In the genomic region with DNA sequence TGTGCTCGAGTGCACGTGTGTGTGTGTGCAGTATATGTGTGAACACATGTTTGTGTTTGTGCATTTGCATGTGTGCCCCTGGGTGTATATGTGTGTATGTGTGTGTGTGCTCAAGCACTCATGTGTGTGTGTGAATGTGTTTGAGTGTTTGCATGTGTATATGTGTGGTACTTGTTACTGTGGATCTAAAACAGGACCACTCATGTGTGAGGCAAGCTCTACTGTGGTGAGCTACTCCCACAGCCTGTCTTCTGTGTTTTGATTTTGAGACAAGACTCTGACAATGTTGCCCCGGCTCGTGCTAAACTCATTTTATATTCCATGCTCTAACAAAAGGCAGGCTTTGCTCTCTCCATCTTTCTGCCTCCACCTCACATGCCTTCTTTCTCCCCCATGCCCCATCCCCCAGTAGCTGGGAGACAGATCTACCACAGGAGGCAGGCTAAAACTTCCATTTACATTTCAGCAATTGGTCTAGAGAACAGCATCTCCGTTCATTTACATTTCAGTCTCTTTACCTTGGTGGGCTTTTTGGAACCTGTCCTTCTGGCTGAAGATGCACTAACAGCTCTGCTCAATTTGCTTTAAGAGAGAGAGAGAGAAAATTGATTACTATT, we compare ENCODE assay signal across 30 mouse cellular contexts.
DNase-seq lines count a peak whose midpoint lies in the region; ATAC-seq and TF ChIP-seq lines count a peak whose summit lies in the region.
"Had no signal": no experiment of that assay in that cellular context is flagged by ENCODE, and none has a peak within 500 bp of the region (broad histone marks: within the 10 kb centered on the region; RNA-seq: fewer than 3 reads in every experiment).

No protein-coding gene starts in this region.

- H3K4me3 ChIP-seq in hindbrain, postnatal 0 days (ENCODE audit: low read length): no peak overlapping the region
- H3K4me3 ChIP-seq in hindbrain, embryonic 16.5 days (ENCODE audit: low read length): no peak overlapping the region
- H3K4me3 ChIP-seq in midbrain, embryonic 14.5 days (replicated peaks; ENCODE audit: low read depth, low read length): no peak overlapping the region
- H3K4me3 ChIP-seq: hindbrain, embryonic 12.5 days; myocyte; neural tube, embryonic 13.5 days; stomach, embryonic 15.5 days had no signal

- no peaks in the 10 kb centered on the region for H3K4me1 ChIP-seq in hindbrain, postnatal 0 days (ENCODE audit: insufficient read depth, low read length)
- no peaks in the 10 kb centered on the region; the same call in 1 of the 2 replicates for H3K4me1 ChIP-seq in hindbrain, embryonic 16.5 days (ENCODE audit: control insufficient read depth, insufficient read depth, low read depth, low read length)
- peaks cover 7% of the 10 kb centered on the region; the same call in 1 of the 2 replicates for H3K4me1 ChIP-seq in midbrain, embryonic 14.5 days (ENCODE audit: control insufficient read depth, insufficient read depth, low read length)
- H3K4me1 ChIP-seq: stomach, embryonic 15.5 days had no signal

- peak; percentile 40; the same call in 1 of the 2 replicates for ATAC-seq in hindbrain, postnatal 0 days
- ATAC-seq in hindbrain, embryonic 16.5 days: no peak
- ATAC-seq in midbrain, embryonic 14.5 days (ENCODE audit: low FRiP score, low TSS enrichment): no peak
- ATAC-seq: intestine, postnatal 0 days had no signal

- no peak for TF ChIP-seq CTCF in hindbrain, postnatal 0 days (IDR thresholded peaks at IDR 0.05; ENCODE audit: low read depth)
- no peak for TF ChIP-seq CTCF in brain, embryonic 14.5 days (IDR thresholded peaks at IDR 0.05; ENCODE audit: borderline replicate concordance, extremely low read depth, insufficient read depth, insufficient read length)

- DNase-seq in hindbrain, postnatal 0 days (ENCODE audit: low spot score): no peak
- peak; percentile 10 for DNase-seq in brain, adult 2 months (ENCODE audit: low read depth, low spot score)
- DNase-seq in brain, embryonic 14.5 days (ENCODE audit: low read depth): peak; percentile 55
- DNase-seq in midbrain, embryonic 14.5 days: peak; percentile 34
- no peak for DNase-seq in testis, postnatal 10 days (ENCODE audit: low spot score)
- no peak for DNase-seq in kidney, adult 8-10 months
- DNase-seq: adrenal gland, postnatal 36 days; B cell, adult 2 months; cerebellum, adult 8-10 months; cerebellum, postnatal 25 days; gastrocnemius, postnatal 14 days; heart, postnatal 36 days; kidney, postnatal 14 days; layer of hippocampus, adult 9-11 months; liver; lung, adult 2 months; lung, postnatal 10 days; retina, postnatal 1 day; right cerebral cortex, postnatal 14 days; thymus, adult 18-20 months; thymus, postnatal 4 days had no signal

- H3K27me3 ChIP-seq in hindbrain, postnatal 0 days (ENCODE audit: insufficient read depth, low read length): no peaks in the 10 kb centered on the region
- no peaks in the 10 kb centered on the region for H3K27me3 ChIP-seq in hindbrain, embryonic 16.5 days (replicated peaks; ENCODE audit: control insufficient read depth, insufficient read depth, low read length)
- no peaks in the 10 kb centered on the region for H3K27me3 ChIP-seq in midbrain, embryonic 14.5 days (ENCODE audit: control insufficient read depth, insufficient read depth, low read length)
- H3K27me3 ChIP-seq: hindbrain, embryonic 12.5 days; neural tube, embryonic 13.5 days; stomach, embryonic 15.5 days had no signal

- H3K36me3 ChIP-seq in hindbrain, postnatal 0 days (ENCODE audit: insufficient read depth, low read length): no peaks in the 10 kb centered on the region
- H3K36me3 ChIP-seq in hindbrain, embryonic 16.5 days (ENCODE audit: control insufficient read depth, insufficient read depth, low read length): no peaks in the 10 kb centered on the region
- H3K36me3 ChIP-seq in midbrain, embryonic 14.5 days (ENCODE audit: control insufficient read depth, insufficient read depth, low read length): no peaks in the 10 kb centered on the region
- H3K36me3 ChIP-seq: hindbrain, embryonic 12.5 days; neural tube, embryonic 13.5 days; stomach, embryonic 15.5 days had no signal

- WGBS in hindbrain, postnatal 0 days: 38% methylated on average over 5 of the region's 5 CpGs
- WGBS in hindbrain, embryonic 16.5 days: 39% methylated on average over 5 of the region's 5 CpGs
- 35% methylated on average over 5 of the region's 5 CpGs for WGBS in midbrain, embryonic 14.5 days

- H3K9me3 ChIP-seq in hindbrain, postnatal 0 days (ENCODE audit: low read length): no peaks in the 10 kb centered on the region
- H3K9me3 ChIP-seq in hindbrain, embryonic 16.5 days (ENCODE audit: control insufficient read depth, low read length): no peaks in the 10 kb centered on the region
- no peaks in the 10 kb centered on the region for H3K9me3 ChIP-seq in midbrain, embryonic 14.5 days (ENCODE audit: control insufficient read depth, low read length)
- H3K9me3 ChIP-seq: hindbrain, embryonic 12.5 days; neural tube, embryonic 13.5 days; stomach, embryonic 15.5 days had no signal

- no peak overlapping the region for H3K9ac ChIP-seq in hindbrain, postnatal 0 days (replicated peaks; ENCODE audit: low read length)
- H3K9ac ChIP-seq in hindbrain, embryonic 16.5 days (ENCODE audit: low read depth, low read length): no peak overlapping the region
- no peak overlapping the region for H3K9ac ChIP-seq in midbrain, embryonic 14.5 days (replicated peaks; ENCODE audit: low read length)
- H3K9ac ChIP-seq: hindbrain, embryonic 12.5 days; liver, embryonic 14.5 days; neural tube, embryonic 13.5 days; stomach, embryonic 15.5 days had no signal

- no peak overlapping the region for H3K4me2 ChIP-seq in hindbrain, postnatal 0 days (ENCODE audit: low read depth, low read length)
- no peak overlapping the region for H3K4me2 ChIP-seq in hindbrain, embryonic 16.5 days (ENCODE audit: low read length)
- H3K4me2 ChIP-seq in midbrain, embryonic 14.5 days (ENCODE audit: low read length): no peak overlapping the region
- H3K4me2 ChIP-seq: heart, embryonic 11.5 days; hindbrain, embryonic 12.5 days; neural tube, embryonic 13.5 days; stomach, embryonic 15.5 days had no signal

- TF ChIP-seq POLR2A in brain, embryonic 14.5 days (IDR thresholded peaks at IDR 0.05; ENCODE audit: borderline replicate concordance, extremely low read depth, insufficient read depth, insufficient read length, poor library complexity, severe bottlenecking): no peak

- no peak overlapping the region for H3K27ac ChIP-seq in hindbrain, postnatal 0 days
- no peak overlapping the region for H3K27ac ChIP-seq in hindbrain, embryonic 16.5 days (ENCODE audit: low read depth, low read length)
- peak overlapping the region; percentile 8; the same call in 1 of the 2 replicates for H3K27ac ChIP-seq in midbrain, embryonic 14.5 days (replicated peaks; ENCODE audit: low read depth, low read length)
- H3K27ac ChIP-seq: hindbrain, embryonic 12.5 days; liver, embryonic 14.5 days; macrophage; neural tube, embryonic 13.5 days; stomach, embryonic 15.5 days had no signal

Comparison
In these comparisons a context has a peak if more than half of its experiments do, and no peak if none do; other contexts are left out.
1. DNase-seq: peak in brain, adult 2 months (single experiment), brain, embryonic 14.5 days (single experiment) and midbrain, embryonic 14.5 days (single experiment); none in hindbrain, postnatal 0 days (single experiment), testis, postnatal 10 days (single experiment) and kidney, adult 8-10 months (0 of 2).